Mouse (Mus musculus): ENCODE data around the gene Ncoa3. TPM values are rescaled to one million over a fixed set of nuclear protein-coding genes. Genes with fewer than 3 reads are reported as not detected.

The Ncoa3 gene
- total and polyA plus RNA-seq, 3 experiments: 20.1 to 32.1 (median 29.1) TPM

DNA sequence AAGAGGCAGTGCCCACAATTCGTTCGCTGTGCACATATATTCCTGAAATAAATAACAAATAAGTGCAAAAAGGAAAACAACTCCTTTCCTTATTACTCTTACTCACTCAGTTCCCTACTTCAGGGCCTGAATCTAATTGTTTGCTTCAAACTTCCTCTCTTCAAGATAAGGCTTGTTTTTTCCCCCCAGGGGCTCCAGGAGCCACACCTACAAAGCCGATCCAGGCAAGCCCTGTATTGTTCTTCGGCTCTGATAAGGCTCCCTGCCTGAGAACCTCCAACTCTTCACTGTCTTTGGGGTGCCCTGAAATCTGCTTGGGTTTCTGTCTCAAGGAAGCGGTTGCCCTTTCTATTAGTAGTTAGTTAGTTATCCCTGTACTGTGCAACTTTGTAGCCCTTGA, 15.6 kb upstream of the Ncoa3 start:
- no peaks in the 10 kb centered on the region for H3K27me3 ChIP-seq (ENCODE audit: control insufficient read depth, insufficient read depth, low read length)
- peak; percentile 41 to 52 for DNase-seq
- peaks cover 3% of the 10 kb centered on the region for H3K36me3 ChIP-seq (ENCODE audit: control insufficient read depth, insufficient read depth, low read length)
- intact Hi-C loops (cut with DNase I): no loop called here
- TF ChIP-seq EP300 (IDR thresholded peaks at IDR 0.05; ENCODE audit: insufficient read depth, low read depth, low read length) (no peak), POLR2A (IDR thresholded peaks at IDR 0.05; ENCODE audit: insufficient read depth, low read depth, low read length) (0 out of 2 replicates have a peak, but pooled peaks have one; percentile 28)
- H3K27ac ChIP-seq: peak overlapping the region; percentile 83
- peaks cover 12% of the 10 kb centered on the region for H3K4me1 ChIP-seq (ENCODE audit: control insufficient read depth, insufficient read depth, low read length)
- H3K9ac ChIP-seq (ENCODE audit: low read depth, low read length): peak overlapping the region; percentile 46; the same call in 1 of the 2 replicates
- WGBS: 39% methylated on average over 5 of the region's 5 CpGs
- H3K79me2 ChIP-seq (replicated peaks; ENCODE audit: control insufficient read depth, insufficient read depth, low read length): no peaks in the 10 kb centered on the region
- H3K4me3 ChIP-seq: no peak overlapping the region

DNA sequence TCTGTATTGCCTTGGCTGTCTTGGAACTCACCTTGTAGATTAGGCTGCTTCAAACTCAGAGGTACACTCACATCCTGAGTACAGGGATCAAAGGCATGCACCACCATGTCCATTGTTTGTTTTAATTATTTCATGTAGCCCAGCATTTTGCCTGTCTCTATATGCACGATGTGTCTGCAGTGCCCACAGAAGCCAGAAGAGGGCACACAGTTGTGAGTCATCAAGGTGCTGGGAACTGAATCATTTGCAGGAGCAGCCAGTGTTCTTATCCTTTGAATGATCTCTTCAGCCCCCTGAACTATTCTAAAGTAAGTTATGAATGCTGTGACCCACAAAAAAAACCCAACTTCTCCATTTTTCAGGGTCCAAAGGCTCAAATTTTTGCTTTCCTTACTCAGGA, 14.3 kb upstream of the Ncoa3 start:
- Histone ChIP-seq H3K4me3 (no peak overlapping the region), H3K27me3 (ENCODE audit: control insufficient read depth, insufficient read depth, low read length) (no peaks in the 10 kb centered on the region), H3K36me3 (ENCODE audit: control insufficient read depth, insufficient read depth, low read length) (peaks cover 5% of the 10 kb centered on the region), H3K27ac (no peak overlapping the region), H3K4me1 (ENCODE audit: control insufficient read depth, insufficient read depth, low read length) (peaks cover 16% of the 10 kb centered on the region), H3K79me2 (replicated peaks; ENCODE audit: control insufficient read depth, insufficient read depth, low read length) (no peaks in the 10 kb centered on the region), H3K9ac (ENCODE audit: low read depth, low read length) (no peak overlapping the region)
- DNase-seq: no peak
- TF ChIP-seq POLR2A (IDR thresholded peaks at IDR 0.05; ENCODE audit: insufficient read depth, low read depth, low read length): no peak
- peak; percentile 35 for TF ChIP-seq CTCF (IDR thresholded peaks at IDR 0.05)
- WGBS: 97% methylated on average over 1 of the region's 1 CpGs
- intact Hi-C loops (cut with DNase I): no loop called here

DNA sequence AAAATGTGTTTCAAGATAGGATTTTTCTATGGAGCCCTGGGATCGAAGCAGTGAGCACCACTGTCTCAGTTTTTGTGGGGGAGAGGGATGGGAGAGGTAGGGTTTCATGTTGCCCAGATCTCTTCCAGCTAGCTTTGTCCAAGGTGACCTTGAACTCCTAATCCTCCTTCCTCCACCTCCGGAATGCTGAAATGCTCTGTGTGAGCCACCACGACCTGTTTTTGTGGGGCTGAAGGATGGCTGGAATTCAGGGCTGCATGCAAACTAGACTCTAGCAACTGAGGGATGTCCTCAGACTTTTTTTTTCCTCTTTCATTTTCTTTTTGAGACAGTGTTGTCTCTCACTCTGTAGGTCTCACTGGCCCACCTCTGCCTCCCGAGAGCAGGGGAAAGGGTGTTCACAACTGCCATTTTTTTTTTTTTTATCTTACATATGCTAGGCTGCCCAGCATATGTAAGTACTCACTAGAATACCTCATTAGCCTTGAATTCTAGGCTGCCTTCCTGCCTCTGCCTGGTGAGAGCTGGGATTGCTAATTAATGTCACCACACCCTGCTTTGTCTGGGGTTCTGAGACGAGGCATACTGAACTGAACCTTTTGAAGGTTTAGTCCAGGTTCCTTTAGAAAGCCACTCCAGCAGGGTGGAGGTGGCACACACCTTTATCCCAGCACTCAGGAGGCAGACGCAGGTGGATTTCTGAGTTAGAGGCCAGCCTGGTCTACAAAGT, 11.0 kb upstream of the Ncoa3 start:
- intact Hi-C loops (cut with DNase I): no loop called here
- 60% methylated on average over 6 of the region's 6 CpGs for WGBS
- Histone ChIP-seq H3K9ac (ENCODE audit: low read depth, low read length) (no peak overlapping the region), H3K4me3 (no peak overlapping the region), H3K27me3 (ENCODE audit: control insufficient read depth, insufficient read depth, low read length) (no peaks in the 10 kb centered on the region), H3K79me2 (replicated peaks; ENCODE audit: control insufficient read depth, insufficient read depth, low read length) (no peaks in the 10 kb centered on the region), H3K36me3 (ENCODE audit: control insufficient read depth, insufficient read depth, low read length) (peaks cover 5% of the 10 kb centered on the region), H3K4me1 (ENCODE audit: control insufficient read depth, insufficient read depth, low read length) (peaks cover 24% of the 10 kb centered on the region), H3K27ac (peak overlapping the region; percentile 95)
- TF ChIP-seq CTCF (IDR thresholded peaks at IDR 0.05) (no peak), POLR2A (IDR thresholded peaks at IDR 0.05; ENCODE audit: insufficient read depth, low read depth, low read length) (no peak), EP300 (IDR thresholded peaks at IDR 0.05; ENCODE audit: insufficient read depth, low read depth, low read length) (no peak)
- no peak for DNase-seq

GRCm38 (mm10) chr2:165982512-165983389, 9.7 kb upstream of the Ncoa3 start:
- intact Hi-C loops (cut with DNase I): no loop called here
- H3K36me3 ChIP-seq (ENCODE audit: control insufficient read depth, insufficient read depth, low read length): peaks cover 2% of the 10 kb centered on the region; the same call in 1 of the 2 replicates
- H3K79me2 ChIP-seq (replicated peaks; ENCODE audit: control insufficient read depth, insufficient read depth, low read length): no peaks in the 10 kb centered on the region
- peak overlapping the region; percentile 9; the same call in 1 of the 2 replicates for H3K9ac ChIP-seq (ENCODE audit: low read depth, low read length)
- peak; percentile 83 to 89 for DNase-seq
- no peaks in the 10 kb centered on the region for H3K27me3 ChIP-seq (ENCODE audit: control insufficient read depth, insufficient read depth, low read length)
- H3K4me3 ChIP-seq: peak overlapping the region; percentile 9; the same call in 1 of the 2 replicates
- H3K4me1 ChIP-seq (ENCODE audit: control insufficient read depth, insufficient read depth, low read length): peaks cover 23% of the 10 kb centered on the region
- peak overlapping the region; percentile 95 for H3K27ac ChIP-seq
- WGBS: 31% methylated on average over 16 of the region's 16 CpGs
- TF ChIP-seq CTCF (IDR thresholded peaks at IDR 0.05) (no peak), POLR2A (IDR thresholded peaks at IDR 0.05; ENCODE audit: insufficient read depth, low read depth, low read length) (peak; percentile 78), EP300 (IDR thresholded peaks at IDR 0.05; ENCODE audit: insufficient read depth, low read depth, low read length) (peak; percentile 83; the same call in 1 of the 2 replicates)

- no peak overlapping the region for H3K4me3 ChIP-seq
- peaks cover 2% of the 10 kb centered on the region; the same call in 1 of the 2 replicates for H3K36me3 ChIP-seq (ENCODE audit: control insufficient read depth, insufficient read depth, low read length)
- no peaks in the 10 kb centered on the region for H3K27me3 ChIP-seq (ENCODE audit: control insufficient read depth, insufficient read depth, low read length)
- intact Hi-C loops (cut with DNase I): no loop called here
- H3K27ac ChIP-seq: no peak overlapping the region; the same call in 1 of the 2 replicates
- 93% methylated on average over 1 of the region's 1 CpGs for WGBS
- no peak for TF ChIP-seq EP300 (IDR thresholded peaks at IDR 0.05; ENCODE audit: insufficient read depth, low read depth, low read length)
- TF ChIP-seq POLR2A (IDR thresholded peaks at IDR 0.05; ENCODE audit: insufficient read depth, low read depth, low read length): no peak
- TF ChIP-seq CTCF (IDR thresholded peaks at IDR 0.05): no peak
- H3K9ac ChIP-seq (ENCODE audit: low read depth, low read length): no peak overlapping the region
- no peaks in the 10 kb centered on the region for H3K79me2 ChIP-seq (replicated peaks; ENCODE audit: control insufficient read depth, insufficient read depth, low read length)
- peaks cover 23% of the 10 kb centered on the region for H3K4me1 ChIP-seq (ENCODE audit: control insufficient read depth, insufficient read depth, low read length)
- DNase-seq: no peak
Observed at GRCm38 (mm10) chr2:165984318-165984717, 8.1 kb upstream of the Ncoa3 start.

Measured in heart, adult 2 months (tissue).